Mouse (Mus musculus) bone marrow macrophage, adult 2 months (primary cell): Measurements from ENCODE around the gene Ptges3l.

Experiments used
- CTCF ChIP-seq: IDR thresholded peaks from 2 replicates; pipeline ENCODE4 v1.5.1; 2012; ENCODE audit warnings: low read depth, mild to moderate bottlenecking, low read length, moderate library complexity
- POLR2A ChIP-seq: IDR thresholded peaks from 2 replicates; pipeline ENCODE4 v1.6.1; 2012; ENCODE audit warnings: mild to moderate bottlenecking, low read depth, low read length, borderline replicate concordance

GRCm38 (mm10) chr11:101415306-101415705 is 9.8 kb downstream of the Ptges3l start:
- TF ChIP-seq POLR2A = no peak
- no peak for TF ChIP-seq CTCF
